Mouse (Mus musculus) spleen, postnatal 14 days (tissue): ENCODE measurements around the gene Atp8a2.

ENCODE experiments used
- DNase-seq, 2 experiments: peaks; one replicate each; pipeline ENCODE4 v3.0.0; 2021 to 2022; ENCODE audit warnings: low spot score in 2 of 2

Atp8a2 gene

GRCm38 (mm10) chr14:59607021-59607420 lies 590.0 kb downstream of the Atp8a2 start:
- no peak for DNase-seq

- DNase-seq: peak; percentile 24 to 63
These were observed 591.2 kb downstream of the Atp8a2 start for GRCm38 (mm10) chr14:59605671-59606353.

DNA sequence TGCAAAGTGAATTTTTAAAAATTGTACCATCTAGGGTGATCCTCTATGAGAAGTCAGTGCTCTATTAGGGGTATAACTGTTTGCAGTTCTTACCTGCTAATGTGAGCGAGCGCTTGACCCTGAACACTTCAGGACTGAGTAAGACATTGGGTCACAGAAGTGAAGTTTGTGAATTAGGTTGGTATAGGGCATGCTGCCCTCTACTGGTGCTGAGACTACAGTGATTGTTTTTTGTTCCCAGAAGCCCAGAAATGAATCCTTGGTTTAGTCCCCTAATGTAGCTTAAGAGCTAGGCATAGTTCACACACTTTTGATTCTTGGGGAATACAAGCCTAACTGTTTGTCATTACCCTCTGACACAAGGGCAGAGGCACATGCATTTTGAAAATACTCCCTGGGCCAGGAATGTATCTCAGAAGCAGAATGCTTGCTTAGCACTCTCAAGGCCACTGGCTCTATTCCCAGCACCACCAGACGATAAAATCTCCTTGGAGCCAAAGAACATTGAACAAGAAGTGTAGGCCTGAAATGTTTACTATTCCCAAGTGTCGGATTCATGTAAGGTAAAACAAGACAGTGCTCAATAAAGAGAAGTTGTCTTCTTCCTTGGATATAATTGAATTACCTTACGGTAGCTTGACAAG lies 592.9 kb downstream of the Atp8a2 start:
- no peak for DNase-seq

DNA sequence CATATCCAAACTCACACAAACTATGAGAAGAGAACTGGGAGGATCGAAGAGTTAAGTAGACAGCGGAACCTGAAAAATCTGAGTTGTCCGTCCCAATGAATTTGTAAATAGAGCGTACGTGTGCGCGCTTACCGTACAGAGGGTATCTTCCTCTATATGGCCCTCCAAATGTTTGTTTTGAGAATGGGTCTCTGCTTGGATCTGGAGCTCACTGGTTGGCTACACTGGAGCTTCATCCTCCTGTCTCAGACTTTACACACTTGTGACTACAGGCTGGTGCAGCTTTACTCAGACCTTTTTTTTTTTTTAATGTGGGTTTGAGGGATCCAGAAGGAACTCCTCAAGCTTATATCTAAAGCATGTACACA lies 598.7 kb downstream of the Atp8a2 start:
- DNase-seq: no peak

- DNase-seq: peak; percentile 92 to 97
These were observed 599.4 kb downstream of the Atp8a2 start, which contains the start of gene Cdadc1 for GRCm38 (mm10) chr14:59597398-59598259. Gene Cdadc1 (minus strand): TSS chr14:59597959.

GRCm38 (mm10) chr14:59594988-59595387 lies 602.0 kb downstream of the Atp8a2 start:
- DNase-seq: no peak

GRCm38 (mm10) chr14:59592593-59592992 lies 604.4 kb downstream of the Atp8a2 start:
- no peak for DNase-seq

- no peak for DNase-seq
These were observed 605.1 kb downstream of the Atp8a2 start for GRCm38 (mm10) chr14:59591901-59592300.

- peak in 1 of 2 experiments; percentile 23 for DNase-seq
These were observed 606.4 kb downstream of the Atp8a2 start for GRCm38 (mm10) chr14:59590614-59591013.
